Mouse (Mus musculus): ENCODE results near the gene Mplkip. TPM values are rescaled to one million over a fixed set of nuclear protein-coding genes. Genes with fewer than 3 reads are reported as not detected.

Gene Mplkip
- polyA plus RNA-seq (2017; shearing (Covaris generic)), result 51.4 TPM

DNA sequence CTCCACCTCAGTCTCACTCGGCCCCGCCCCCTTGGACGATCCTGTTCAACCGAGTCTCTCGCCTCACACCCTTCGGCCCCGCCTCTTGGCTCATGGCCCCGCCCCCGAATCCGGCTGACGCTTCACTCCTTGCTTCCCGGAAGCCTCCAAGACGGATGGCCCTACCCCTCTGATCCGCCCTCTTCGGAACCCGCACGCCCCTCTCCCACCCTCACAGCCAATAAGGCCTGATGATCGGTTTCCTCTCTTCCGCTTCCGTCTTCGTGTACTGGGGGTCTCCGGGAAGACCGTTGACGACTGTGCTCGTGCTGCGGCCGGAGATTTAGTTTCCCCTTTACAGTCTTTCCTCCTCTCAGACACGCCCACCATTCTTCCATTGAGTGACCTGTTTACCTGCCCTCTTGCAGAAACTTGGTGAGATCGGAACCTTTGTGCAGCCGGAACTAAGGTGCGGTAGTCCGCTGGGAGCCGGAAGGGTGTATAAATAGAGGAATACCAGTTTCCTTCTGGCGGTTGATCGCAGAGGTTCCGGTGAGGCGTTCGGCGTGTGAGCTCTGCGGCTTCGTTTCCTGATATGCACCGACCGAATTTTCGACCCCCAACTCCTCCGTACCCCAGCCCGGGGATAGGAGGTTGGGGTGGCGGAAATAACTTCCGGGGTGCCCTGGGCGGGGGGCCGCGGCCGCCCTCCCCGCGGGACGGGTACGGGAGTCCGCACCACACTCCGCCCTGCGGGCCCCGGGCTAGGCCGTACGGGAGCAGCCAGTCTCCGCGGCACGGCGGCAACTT is at the start of gene Mplkip, which contains the start of gene Sugct:
TSS of gene Mplkip (plus strand) at position 282 of the 789 bp plus-strand sequence.
TSS of gene Sugct (minus strand) at position 643 of the 789 bp plus-strand sequence.

Other genes with a start within 250 kb of the Mplkip start
- gene Sugct, start 361 bp downstream of the Mplkip start, polyA plus RNA-seq (2017; shearing (Covaris generic)), result 0.93 TPM
- gene Cdk13, start 109.9 kb downstream of the Mplkip start, polyA plus RNA-seq (2017; shearing (Covaris generic)), result 121 TPM
- gene Rala, start 249.0 kb downstream of the Mplkip start, polyA plus RNA-seq (2017; shearing (Covaris generic)), result 76.5 TPM

All from naive thymus-derived CD4-positive, alpha-beta T cell, adult 5 months (primary cell).